Mouse (Mus musculus): ENCODE measurements around the gene March9. TPM values are rescaled to one million over a fixed set of nuclear protein-coding genes. Genes with fewer than 3 reads are reported as not detected.

Gene March9
- polyA plus RNA-seq, 1 experiment from 2014 or later, result 1.6 TPM

DNA sequence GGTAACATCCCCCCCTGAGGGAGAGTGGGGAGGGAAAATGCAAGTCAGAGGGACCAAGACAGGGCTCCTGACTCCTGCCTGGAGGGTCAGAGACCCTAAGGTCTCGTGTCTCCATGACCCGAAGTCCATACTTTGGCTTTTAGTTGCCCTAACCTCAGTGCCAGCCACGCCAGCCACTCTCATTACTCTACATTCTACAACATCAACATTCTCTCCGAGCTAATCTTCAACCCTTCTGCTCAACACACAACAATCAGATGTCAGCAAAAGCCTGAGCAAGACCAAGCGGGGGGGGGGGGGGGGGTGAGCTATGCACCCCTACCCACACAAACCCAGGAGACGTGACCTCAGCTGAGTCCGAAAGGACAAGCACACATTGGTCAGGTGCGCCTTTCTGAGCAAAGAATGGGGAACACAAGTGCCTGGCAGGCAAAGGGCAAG, 26.7 kb downstream of the March9 start:
- Histone ChIP-seq H3K4me1 (replicated peaks) (peaks cover 11% of the 10 kb centered on the region), H3K4me3 (no peak overlapping the region), H3K27me3 (ENCODE audit: insufficient read depth, poor library complexity, severe bottlenecking) (peaks cover 2% of the 10 kb centered on the region; the same call in 1 of the 2 replicates), H3K27ac (no peak overlapping the region), H3K9me3 (no peaks in the 10 kb centered on the region), H3K36me3 (peaks cover 12% of the 10 kb centered on the region)
- 85% methylated on average over 8 of the region's 8 CpGs for WGBS
- DNase-seq (ENCODE audit: low spot score), result no peak

DNA sequence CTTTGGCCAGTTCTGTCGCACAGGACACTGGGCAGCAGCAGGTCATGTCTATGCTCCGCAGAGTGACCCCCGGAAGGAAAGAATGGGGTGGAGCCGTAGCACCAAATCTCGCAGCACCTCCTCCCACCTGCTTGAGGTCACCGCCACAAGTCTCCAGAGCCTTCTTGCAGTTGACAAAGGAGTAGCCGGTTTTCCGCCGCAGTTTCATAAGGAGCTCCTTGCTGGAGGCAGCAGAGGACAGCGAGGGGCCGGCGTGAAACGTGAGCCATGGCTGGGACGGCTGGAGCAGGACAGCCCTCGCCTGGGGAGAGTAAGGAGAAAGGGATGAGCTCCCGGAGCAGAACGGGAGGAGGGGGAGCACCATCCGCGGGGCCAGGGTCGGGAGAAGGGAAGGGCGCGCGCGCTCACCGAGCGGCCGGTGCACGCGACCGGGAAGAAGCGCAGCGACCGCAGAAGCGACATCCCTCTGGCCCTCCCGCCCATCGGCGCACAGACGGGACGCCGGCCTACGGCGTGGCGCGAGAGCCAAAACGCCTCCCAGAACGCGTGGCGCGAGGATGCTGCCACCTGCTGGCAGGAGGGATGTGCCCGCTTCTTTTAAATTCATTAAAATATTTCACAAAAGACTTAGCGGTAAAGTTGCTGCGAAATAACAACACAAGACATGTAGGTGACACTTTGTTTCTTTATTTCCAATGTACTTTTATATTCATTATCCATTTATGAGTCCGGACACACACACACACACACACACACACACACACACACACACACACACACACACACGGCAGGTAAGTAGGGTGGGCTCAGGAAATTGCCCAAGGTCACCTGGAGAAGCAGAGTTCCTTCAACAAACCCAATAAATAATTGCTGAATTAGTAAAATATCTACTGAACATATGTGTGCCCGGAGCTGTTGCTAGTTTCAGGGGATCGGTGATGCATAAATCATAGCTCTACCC, 29.4 kb downstream of the March9 start, which contains the start of gene Tsfm:
Tsfm (minus strand) TSS at position 505 of the 961 bp plus-strand sequence.
- Histone ChIP-seq H3K4me3 (peak within 1 kb of the TSS; percentile 67), H3K27ac (peak within 1 kb of the TSS; percentile 89), H3K4me1 (replicated peaks) (peaks cover 11% of the 10 kb centered on the region), H3K9me3 (no peaks in the 10 kb centered on the region), H3K36me3 (peaks cover 39% of the 10 kb centered on the region), H3K27me3 (ENCODE audit: insufficient read depth, poor library complexity, severe bottlenecking) (no peaks in the 10 kb centered on the region)
- 6% methylated on average over 56 of the region's 56 CpGs for WGBS
- peak; percentile 91 for DNase-seq (ENCODE audit: low spot score)

DNA sequence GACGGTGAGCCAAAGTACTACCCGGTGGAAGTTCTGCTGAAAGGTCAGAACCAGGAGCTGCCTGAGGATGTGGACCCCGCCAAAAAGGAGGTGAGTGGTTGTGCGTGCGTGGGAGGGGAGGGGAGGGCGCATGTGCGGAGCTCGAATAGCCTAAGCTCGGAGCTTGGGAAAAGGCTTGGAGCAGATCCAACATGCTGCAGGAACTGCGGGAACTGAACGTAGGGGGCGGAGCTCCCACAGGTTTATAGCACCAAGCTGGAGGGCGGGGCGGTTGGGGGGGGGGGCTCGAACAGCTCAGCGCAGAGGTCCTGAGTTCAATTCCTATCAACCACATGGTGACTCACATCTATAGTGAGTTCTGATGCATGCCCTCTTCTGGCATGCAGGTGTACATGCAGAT, 41.6 kb downstream of the March9 start:
- Histone ChIP-seq H3K9me3 (no peaks in the 10 kb centered on the region), H3K27me3 (ENCODE audit: insufficient read depth, poor library complexity, severe bottlenecking) (no peaks in the 10 kb centered on the region), H3K27ac (no peak overlapping the region), H3K4me3 (no peak overlapping the region), H3K36me3 (peaks cover 25% of the 10 kb centered on the region), H3K4me1 (replicated peaks) (peaks cover 6% of the 10 kb centered on the region; the same call in 1 of the 2 replicates)
- DNase-seq (ENCODE audit: low spot score), result no peak
- WGBS, result 85% methylated on average over 16 of the region's 16 CpGs

DNA sequence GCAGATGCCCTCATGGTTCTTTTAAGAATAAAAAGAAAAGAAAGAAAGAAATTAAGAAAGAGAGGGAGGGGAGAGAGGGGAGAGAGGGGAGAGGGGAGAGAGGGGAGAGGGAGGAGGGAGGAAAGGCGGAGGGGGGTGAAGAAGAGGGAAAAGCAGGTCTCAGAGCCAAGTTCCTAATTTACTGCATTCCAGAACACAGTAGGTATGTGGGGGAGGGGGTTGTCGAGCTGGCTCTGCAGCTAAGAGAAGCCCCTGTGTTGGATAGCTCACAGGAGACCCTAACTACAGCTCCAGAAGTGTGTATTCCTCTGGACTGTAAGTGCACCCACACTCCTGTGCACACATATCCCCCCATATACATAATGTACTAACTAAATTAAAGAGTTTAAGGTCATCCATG, 42.9 kb downstream of the March9 start:
- no peaks in the 10 kb centered on the region for H3K9me3 ChIP-seq
- peaks cover 6% of the 10 kb centered on the region; the same call in 1 of the 2 replicates for H3K4me1 ChIP-seq (replicated peaks)
- H3K27ac ChIP-seq, result no peak overlapping the region
- H3K36me3 ChIP-seq, result peaks cover 12% of the 10 kb centered on the region
- WGBS, result 26% methylated on average over 2 of the region's 2 CpGs
- H3K27me3 ChIP-seq (ENCODE audit: insufficient read depth, poor library complexity, severe bottlenecking), result no peaks in the 10 kb centered on the region
- no peak for DNase-seq (ENCODE audit: low spot score)
- H3K4me3 ChIP-seq, result no peak overlapping the region

DNA sequence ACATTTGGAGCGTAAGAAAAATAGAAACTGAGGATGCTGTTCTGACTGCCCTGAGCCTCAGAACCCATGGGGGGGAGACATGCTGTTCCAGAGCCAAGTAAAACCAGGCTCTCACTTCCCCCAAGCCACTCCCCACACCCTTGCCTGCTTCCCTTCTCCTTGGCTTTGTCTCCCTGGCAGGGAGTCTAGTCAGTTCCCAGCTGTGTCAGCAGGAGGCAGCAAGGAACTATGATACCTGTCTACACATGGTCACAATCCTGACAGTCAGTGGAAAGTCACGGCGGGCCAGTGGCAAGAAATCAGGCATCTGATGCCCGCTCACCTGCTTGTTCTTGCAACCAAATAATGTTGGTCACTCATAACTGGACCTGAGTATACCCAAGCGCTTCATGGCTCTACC, 43.5 kb downstream of the March9 start:
- H3K27ac ChIP-seq, result no peak overlapping the region
- H3K27me3 ChIP-seq (ENCODE audit: insufficient read depth, poor library complexity, severe bottlenecking), result no peaks in the 10 kb centered on the region
- peaks cover 6% of the 10 kb centered on the region for H3K36me3 ChIP-seq
- H3K4me1 ChIP-seq (replicated peaks), result peaks cover 6% of the 10 kb centered on the region; the same call in 1 of the 2 replicates
- no peaks in the 10 kb centered on the region for H3K9me3 ChIP-seq
- no peak overlapping the region for H3K4me3 ChIP-seq
- no peak for DNase-seq (ENCODE audit: low spot score)
- WGBS, result 65% methylated on average over 5 of the region's 5 CpGs

Other genes starting within 250 kb of the March9 start
- 15.4 and 19.5 TPM in 2 replicates for gene Atp23, start 158.8 kb downstream of the March9 start, polyA plus RNA-seq (2016; fragmentation: Nextera tagmentation; extraction: Ambion mirVana)
- gene Ctdsp2, start 81.5 kb downstream of the March9 start, polyA plus RNA-seq (2016; fragmentation: Nextera tagmentation; extraction: Ambion mirVana), result 33.5 and 36.5 TPM in 2 replicates
- gene Avil, start 59.5 kb downstream of the March9 start, polyA plus RNA-seq (2016; fragmentation: Nextera tagmentation; extraction: Ambion mirVana), result 0.63 and 1.6 TPM in 2 replicates
- 91.4 and 97.4 TPM in 2 replicates for gene Tsfm, start 29.3 kb downstream of the March9 start, polyA plus RNA-seq (2016; fragmentation: Nextera tagmentation; extraction: Ambion mirVana)
- 39.2 and 51.0 TPM in 2 replicates for gene Mettl1, start 18.8 kb downstream of the March9 start, polyA plus RNA-seq (2016; fragmentation: Nextera tagmentation; extraction: Ambion mirVana)
- gene Eef1akmt3, start 18.7 kb downstream of the March9 start, polyA plus RNA-seq (2016; fragmentation: Nextera tagmentation; extraction: Ambion mirVana), result 0.07 and 0.25 TPM in 2 replicates
- 0.06 and 0.34 TPM in 2 replicates for gene Cyp27b1, start 11.9 kb downstream of the March9 start, polyA plus RNA-seq (2016; fragmentation: Nextera tagmentation; extraction: Ambion mirVana)
- gene Cdk4, start 3.4 kb upstream of the March9 start, polyA plus RNA-seq (2016; fragmentation: Nextera tagmentation; extraction: Ambion mirVana), result 2,665 and 2,802 TPM in 2 replicates
- 177 and 187 TPM in 2 replicates for gene Tspan31, start 10.1 kb upstream of the March9 start, polyA plus RNA-seq (2016; fragmentation: Nextera tagmentation; extraction: Ambion mirVana)
- 0.12 and 0.33 TPM in 2 replicates for gene Agap2, start 15.1 kb upstream of the March9 start, polyA plus RNA-seq (2016; fragmentation: Nextera tagmentation; extraction: Ambion mirVana)
- gene Os9, start 60.9 kb upstream of the March9 start, polyA plus RNA-seq (2016; fragmentation: Nextera tagmentation; extraction: Ambion mirVana), result 69.4 and 85.5 TPM in 2 replicates
- 4.4 and 12.7 TPM in 2 replicates for gene B4galnt1, start 105.0 kb upstream of the March9 start, polyA plus RNA-seq (2016; fragmentation: Nextera tagmentation; extraction: Ambion mirVana)
- gene Slc26a10, start 120.5 kb upstream of the March9 start, polyA plus RNA-seq (2016; fragmentation: Nextera tagmentation; extraction: Ambion mirVana), result 1.6 and 2.1 TPM in 2 replicates
- 29.8 and 33.5 TPM in 2 replicates for gene Arhgef25, start 129.9 kb upstream of the March9 start, polyA plus RNA-seq (2016; fragmentation: Nextera tagmentation; extraction: Ambion mirVana)
- gene Dtx3, start 135.5 kb upstream of the March9 start, polyA plus RNA-seq (2016; fragmentation: Nextera tagmentation; extraction: Ambion mirVana), result 110 and 151 TPM in 2 replicates
- gene Pip4k2c, start 151.4 kb upstream of the March9 start, polyA plus RNA-seq (2016; fragmentation: Nextera tagmentation; extraction: Ambion mirVana), result 17.9 and 21.9 TPM in 2 replicates
- gene Kif5a, start 203.2 kb upstream of the March9 start, polyA plus RNA-seq (2016; fragmentation: Nextera tagmentation; extraction: Ambion mirVana), result 24.4 and 39.4 TPM in 2 replicates
- 222 and 255 TPM in 2 replicates for gene Dctn2, start 206.2 kb upstream of the March9 start, polyA plus RNA-seq (2016; fragmentation: Nextera tagmentation; extraction: Ambion mirVana)
- 12.8 and 16.3 TPM in 2 replicates for gene Mbd6, start 228.8 kb upstream of the March9 start, polyA plus RNA-seq (2016; fragmentation: Nextera tagmentation; extraction: Ambion mirVana)